Mouse (Mus musculus) kidney, postnatal 25 days (tissue): ENCODE measurements at regions not wholly inside any gene's neighbourhood (a gene's known extent, or its start where the extent isn't known, plus 50 kb on each side); places are given as distances from the start of the nearest gene placed in this dataset.
A peak's percentile ranks its signal among the peaks of the same experiment; 100 is the strongest.

ENCODE experiments used
- DNase-seq, 2 experiments: peaks; one replicate each; pipeline ENCODE4 v3.0.0; 2021; ENCODE audit warnings: mixed read lengths in 2 of 2

GRCm38 (mm10) chr16:42808864-42809263, 66.8 kb upstream of the Zbtb20 start:
- peak in 1 of 2 experiments; percentile 23 for DNase-seq

- no peak for DNase-seq
Measured at GRCm38 (mm10) chr16:42807536-42807935, 68.1 kb upstream of the Zbtb20 start.

- DNase-seq, result no peak
Measured at GRCm38 (mm10) chr16:42803609-42804008, 72.1 kb upstream of the Zbtb20 start.

GRCm38 (mm10) chr16:42792571-42792970, 83.1 kb upstream of the Zbtb20 start:
- no peak for DNase-seq

GRCm38 (mm10) chr16:42784712-42785111, 91.0 kb upstream of the Zbtb20 start:
- DNase-seq, result no peak

- no peak for DNase-seq
Measured at GRCm38 (mm10) chr16:42784031-42784430, 91.7 kb upstream of the Zbtb20 start.

GRCm38 (mm10) chr16:42782091-42782679, 93.5 kb upstream of the Zbtb20 start:
- peak in 1 of 2 experiments; percentile 55 for DNase-seq

GRCm38 (mm10) chr16:42781096-42782071, 94.3 kb upstream of the Zbtb20 start:
- DNase-seq, result no peak

- no peak for DNase-seq
Measured at GRCm38 (mm10) chr16:42779957-42780356, 95.7 kb upstream of the Zbtb20 start.

GRCm38 (mm10) chr16:42772640-42773039, 103.0 kb upstream of the Zbtb20 start:
- DNase-seq, result no peak

- DNase-seq, result no peak
Measured at GRCm38 (mm10) chr16:42770199-42770598, 105.5 kb upstream of the Zbtb20 start.

- DNase-seq, result no peak
Measured at GRCm38 (mm10) chr16:42748681-42749080, 127.0 kb upstream of the Zbtb20 start.

- no peak for DNase-seq
Measured at GRCm38 (mm10) chr16:42745943-42746675, 129.6 kb upstream of the Zbtb20 start.

- DNase-seq, result no peak
Measured at GRCm38 (mm10) chr16:42743538-42743937, 132.1 kb upstream of the Zbtb20 start.

- no peak for DNase-seq
Measured at GRCm38 (mm10) chr16:42743120-42743519, 132.6 kb upstream of the Zbtb20 start.

- no peak for DNase-seq
Measured at GRCm38 (mm10) chr16:42727826-42728225, 147.9 kb upstream of the Zbtb20 start.

GRCm38 (mm10) chr16:42719915-42720314, 155.8 kb upstream of the Zbtb20 start:
- DNase-seq, result no peak

- DNase-seq, result no peak
Measured at GRCm38 (mm10) chr16:42718452-42718851, 157.2 kb upstream of the Zbtb20 start.

GRCm38 (mm10) chr16:42717828-42718412, 157.8 kb upstream of the Zbtb20 start:
- no peak for DNase-seq

- no peak for DNase-seq
Measured at GRCm38 (mm10) chr16:42717075-42717827, 158.4 kb upstream of the Zbtb20 start.

GRCm38 (mm10) chr16:42702676-42703075, 173.0 kb upstream of the Zbtb20 start:
- DNase-seq, result no peak

- peak; percentile 21 to 70 for DNase-seq
Measured at GRCm38 (mm10) chr16:42681196-42681595, 194.5 kb upstream of the Zbtb20 start.
